Mouse (Mus musculus) brain, embryonic 14.5 days (tissue): ENCODE data around the gene Xpr1.

Source experiments
- CTCF ChIP-seq: fragments of 200-500 bp; IDR thresholded peaks from 2 replicates; pipeline ENCODE4 v1.5.1; 2012; ENCODE audit warnings: inconsistent platforms, mild to moderate bottlenecking, moderate library complexity, borderline replicate concordance; ENCODE audit not compliant: insufficient read depth, insufficient read length; ENCODE audit errors: extremely low read depth
- POLR2A ChIP-seq: fragments of 200-500 bp; IDR thresholded peaks from 2 replicates; pipeline ENCODE4 v1.6.1; 2012; ENCODE audit warnings: mild to moderate bottlenecking, inconsistent platforms, borderline replicate concordance; ENCODE audit not compliant: poor library complexity, insufficient read depth, insufficient read length, severe bottlenecking; ENCODE audit errors: extremely low read depth

DNA sequence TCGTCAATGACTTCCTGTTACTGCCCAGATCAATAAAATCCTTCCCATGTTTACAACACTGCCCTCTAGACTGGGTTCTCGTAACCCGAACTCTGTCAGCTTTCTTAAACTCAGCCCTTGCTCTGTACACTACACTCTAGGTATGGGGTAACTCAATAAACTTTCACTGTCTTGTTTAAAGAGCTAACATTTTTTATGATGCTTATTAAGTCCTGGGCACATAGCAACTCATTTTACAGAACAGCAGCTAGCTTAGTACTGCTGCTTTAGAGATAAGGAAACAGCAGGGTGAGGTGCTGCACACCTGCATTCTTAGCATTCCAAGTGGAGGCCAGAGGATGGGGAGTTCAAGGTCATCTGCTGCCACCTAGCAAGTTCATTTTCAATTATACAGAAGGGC lies 21.3 kb upstream of the Xpr1 start:
- TF ChIP-seq POLR2A (no peak), CTCF (no peak)
